Mouse (Mus musculus): ENCODE data around the gene Smad9. TPM values are rescaled to one million over a fixed set of nuclear protein-coding genes. Genes with fewer than 3 reads are reported as not detected.
"Not testable (repeated sequence)": the region's sequence is repeated elsewhere in the genome, so short reads cannot be mapped to it uniquely, and the experiment has no call there.

The Smad9 gene
- polyA plus RNA-seq, 1 experiment from 2014 or later: 1.8 TPM

- Histone ChIP-seq H3K4me2 (no peak overlapping the region), H3K9ac (no peak overlapping the region), H3K4me3 (no peak overlapping the region), H3K4me1 (peaks cover 24% of the 10 kb centered on the region), H3K27me3 (no peaks in the 10 kb centered on the region; the same call in 1 of the 2 replicates), H3K9me3 (peaks cover 3% of the 10 kb centered on the region; the same call in 1 of the 2 replicates), H3K36me3 (no peaks in the 10 kb centered on the region), H3K27ac (no peak overlapping the region)
- WGBS: 76% methylated on average over 15 of the region's 15 CpGs
- no peak for ATAC-seq (ENCODE audit: insufficient number of reproducible peaks, insufficient read depth, low FRiP score, low TSS enrichment, low read depth)
These were observed 5.1 kb downstream of the Smad9 start for GRCm38 (mm10) chr3:54760321-54761115.

DNA sequence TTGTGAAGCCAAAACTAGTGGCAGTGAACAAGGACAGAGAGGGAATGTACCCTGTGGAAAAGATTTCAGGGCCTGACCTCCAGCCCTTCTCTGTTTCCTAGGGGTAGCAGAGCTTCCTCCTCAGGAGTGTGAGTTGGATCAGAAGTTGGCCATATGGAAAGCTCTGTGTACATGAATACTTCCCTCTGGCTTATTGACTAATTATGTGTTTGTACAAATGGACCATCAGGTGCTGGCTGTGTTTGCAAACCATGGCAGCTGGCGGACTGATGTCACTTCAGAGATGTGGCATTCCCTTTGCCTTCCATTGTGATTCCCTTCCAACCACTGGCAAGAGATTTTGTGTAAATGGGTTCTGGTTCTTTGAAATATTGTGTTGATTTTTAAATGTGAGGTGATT is 5.9 kb downstream of the Smad9 start:
- Histone ChIP-seq H3K27ac (no peak overlapping the region), H3K4me3 (no peak overlapping the region), H3K4me1 (peaks cover 18% of the 10 kb centered on the region), H3K9ac (no peak overlapping the region), H3K4me2 (no peak overlapping the region), H3K36me3 (no peaks in the 10 kb centered on the region), H3K9me3 (peaks cover 3% of the 10 kb centered on the region; the same call in 1 of the 2 replicates), H3K27me3 (no peaks in the 10 kb centered on the region)
- WGBS: 82% methylated on average over 1 of the region's 1 CpGs
- no peak for ATAC-seq (ENCODE audit: insufficient number of reproducible peaks, insufficient read depth, low FRiP score, low TSS enrichment, low read depth)

DNA sequence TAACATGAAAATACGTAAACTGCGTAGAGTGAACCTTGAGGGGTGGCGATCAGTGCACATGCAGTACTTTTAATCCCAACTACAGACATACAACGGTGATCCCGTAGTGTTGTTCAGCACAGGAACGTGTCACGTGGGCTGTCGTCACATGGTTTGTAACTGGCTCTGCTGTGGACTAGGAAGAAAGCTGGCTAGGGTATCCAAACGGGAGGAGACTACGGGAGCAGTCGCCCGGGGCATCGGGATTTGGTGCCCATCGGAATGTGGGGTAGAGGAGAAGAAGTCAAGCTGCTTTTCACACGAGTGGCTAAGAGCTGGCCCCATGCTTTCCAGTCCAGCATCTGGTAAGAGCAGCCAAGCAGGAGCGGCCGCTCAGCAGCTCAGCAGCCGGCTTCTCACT is 9.0 kb downstream of the Smad9 start:
- Histone ChIP-seq H3K4me1 (no peaks in the 10 kb centered on the region), H3K9ac (no peak overlapping the region), H3K27ac (no peak overlapping the region), H3K27me3 (no peaks in the 10 kb centered on the region), H3K36me3 (no peaks in the 10 kb centered on the region), H3K4me3 (peak overlapping the region; percentile 23; the same call in 1 of the 2 replicates), H3K9me3 (peaks cover 3% of the 10 kb centered on the region; the same call in 1 of the 2 replicates), H3K4me2 (peak overlapping the region; percentile 38)
- no peak for ATAC-seq (ENCODE audit: insufficient number of reproducible peaks, insufficient read depth, low FRiP score, low TSS enrichment, low read depth)
- WGBS: 67% methylated on average over 18 of the region's 18 CpGs

DNA sequence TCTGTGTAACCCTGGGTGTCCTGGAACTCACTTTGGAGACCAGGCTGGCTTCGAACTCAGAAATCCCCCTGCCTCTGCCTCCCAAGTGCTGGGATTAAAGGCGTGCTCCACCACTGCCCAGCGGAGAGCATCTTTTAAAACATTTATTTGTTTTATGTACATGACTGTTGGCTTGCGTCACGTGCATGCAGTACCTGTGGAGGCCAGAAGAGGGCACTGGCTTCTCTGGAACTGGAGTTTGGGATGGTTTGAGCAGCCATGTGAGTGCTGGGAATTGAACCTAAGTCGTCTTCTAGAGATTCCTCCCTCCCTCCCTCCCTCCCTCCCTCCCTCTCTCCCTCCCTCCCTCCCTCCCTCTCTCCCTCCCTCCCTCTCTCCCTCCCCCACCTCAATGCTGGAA is 10.1 kb downstream of the Smad9 start:
- H3K4me3 ChIP-seq; H3K27me3 ChIP-seq; H3K4me1 ChIP-seq; ATAC-seq (ENCODE audit: insufficient number of reproducible peaks, insufficient read depth, low FRiP score, low TSS enrichment, low read depth); H3K4me2 ChIP-seq; H3K9ac ChIP-seq; H3K9me3 ChIP-seq; H3K27ac ChIP-seq; H3K36me3 ChIP-seq: not testable (repeated sequence)
- WGBS: 89% methylated on average over 6 of the region's 6 CpGs

- no peaks in the 10 kb centered on the region for H3K36me3 ChIP-seq
- no peaks in the 10 kb centered on the region for H3K4me1 ChIP-seq
- no peak overlapping the region for H3K9ac ChIP-seq
- WGBS: 59% methylated on average over 14 of the region's 14 CpGs
- peaks cover 3% of the 10 kb centered on the region; the same call in 1 of the 2 replicates for H3K9me3 ChIP-seq
- H3K27me3 ChIP-seq: no peaks in the 10 kb centered on the region
- H3K27ac ChIP-seq: no peak overlapping the region; the same call in 1 of the 2 replicates
- H3K4me3 ChIP-seq: no peak overlapping the region
- ATAC-seq (ENCODE audit: insufficient number of reproducible peaks, insufficient read depth, low FRiP score, low TSS enrichment, low read depth): no peak
- H3K4me2 ChIP-seq: no peak overlapping the region
These were observed 10.7 kb downstream of the Smad9 start for GRCm38 (mm10) chr3:54766034-54766433.

- ATAC-seq (ENCODE audit: insufficient number of reproducible peaks, insufficient read depth, low FRiP score, low TSS enrichment, low read depth): no peak
These were observed 11.4 kb downstream of the Smad9 start for GRCm38 (mm10) chr3:54766811-54767210.

DNA sequence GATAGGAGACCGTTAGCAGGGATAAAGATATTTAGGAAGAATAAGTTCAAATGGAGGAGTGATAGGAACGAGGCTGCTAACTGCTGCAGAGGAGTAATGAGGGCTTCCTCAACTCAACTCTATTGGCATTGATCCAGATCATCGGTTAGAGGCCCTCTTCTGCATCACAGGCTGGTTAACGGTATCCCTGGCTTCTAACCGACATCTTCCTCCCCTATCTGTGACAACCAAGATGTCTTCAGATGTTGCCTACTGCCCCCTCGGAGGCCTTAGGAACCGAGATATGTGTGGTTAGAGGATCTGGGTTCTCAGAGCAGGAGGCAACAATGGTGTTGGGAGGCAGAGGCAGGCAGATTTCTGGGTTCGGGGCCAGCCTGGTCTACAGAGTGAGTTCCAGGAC is 13.2 kb downstream of the Smad9 start:
- Histone ChIP-seq H3K9me3 (0 out of 2 replicates have a peak, but pooled peaks cover 5% of the 10 kb centered on the region), H3K4me2 (no peak overlapping the region), H3K27me3 (no peaks in the 10 kb centered on the region), H3K9ac (no peak overlapping the region), H3K36me3 (no peaks in the 10 kb centered on the region), H3K4me1 (no peaks in the 10 kb centered on the region), H3K4me3 (no peak overlapping the region), H3K27ac (no peak overlapping the region)
- no peak for ATAC-seq (ENCODE audit: insufficient number of reproducible peaks, insufficient read depth, low FRiP score, low TSS enrichment, low read depth)
- WGBS: 88% methylated on average over 8 of the region's 8 CpGs

More at GRCm38 (mm10) chr3:54766811-54767210, 11.4 kb downstream of the Smad9 start:
- Histone ChIP-seq H3K9me3 (peaks cover 3% of the 10 kb centered on the region; the same call in 1 of the 2 replicates), H3K4me3 (no peak overlapping the region), H3K27me3 (no peaks in the 10 kb centered on the region), H3K27ac (no peak overlapping the region), H3K4me2 (no peak overlapping the region), H3K9ac (no peak overlapping the region), H3K36me3 (no peaks in the 10 kb centered on the region), H3K4me1 (no peaks in the 10 kb centered on the region)
- WGBS: 87% methylated on average over 5 of the region's 5 CpGs

GRCm38 (mm10) chr3:54769349-54770275 is 14.2 kb downstream of the Smad9 start:
- Histone ChIP-seq H3K27ac (no peak overlapping the region), H3K9ac (no peak overlapping the region), H3K27me3 (no peaks in the 10 kb centered on the region), H3K4me2 (no peak overlapping the region), H3K36me3 (no peaks in the 10 kb centered on the region), H3K9me3 (0 out of 2 replicates have a peak, but pooled peaks cover 7% of the 10 kb centered on the region), H3K4me3 (no peak overlapping the region), H3K4me1 (no peaks in the 10 kb centered on the region)
- WGBS: 76% methylated on average over 17 of the region's 17 CpGs
- ATAC-seq (ENCODE audit: insufficient number of reproducible peaks, insufficient read depth, low FRiP score, low TSS enrichment, low read depth): no peak

DNA sequence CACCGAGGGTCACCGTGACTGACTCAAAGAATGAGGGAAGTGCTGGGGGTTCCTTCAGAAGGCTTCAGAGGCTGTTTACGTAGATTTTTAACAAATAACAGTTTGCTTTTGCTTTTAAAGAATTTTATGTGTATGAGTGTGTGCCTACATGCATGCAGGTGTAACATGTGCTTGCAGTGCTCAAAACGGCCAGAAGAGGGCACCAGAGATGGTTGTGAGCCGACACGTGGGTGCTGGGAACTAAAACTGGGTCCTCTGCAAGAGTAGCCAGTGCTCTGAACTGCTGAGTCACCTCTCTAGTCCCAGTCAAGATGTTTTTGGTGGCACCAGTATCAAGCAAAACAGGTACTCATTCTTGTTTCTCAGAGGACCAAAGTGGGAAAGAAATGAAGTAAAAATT is 18.2 kb downstream of the Smad9 start:
- H3K4me3 ChIP-seq: no peak overlapping the region
- WGBS: 84% methylated on average over 6 of the region's 6 CpGs
- H3K27me3 ChIP-seq: no peaks in the 10 kb centered on the region
- H3K4me2 ChIP-seq: no peak overlapping the region
- ATAC-seq (ENCODE audit: insufficient number of reproducible peaks, insufficient read depth, low FRiP score, low TSS enrichment, low read depth): no peak
- H3K9ac ChIP-seq: no peak overlapping the region
- no peaks in the 10 kb centered on the region for H3K4me1 ChIP-seq
- H3K27ac ChIP-seq: no peak overlapping the region
- H3K36me3 ChIP-seq: no peaks in the 10 kb centered on the region
- H3K9me3 ChIP-seq: 0 out of 2 replicates have a peak, but pooled peaks cover 7% of the 10 kb centered on the region

DNA sequence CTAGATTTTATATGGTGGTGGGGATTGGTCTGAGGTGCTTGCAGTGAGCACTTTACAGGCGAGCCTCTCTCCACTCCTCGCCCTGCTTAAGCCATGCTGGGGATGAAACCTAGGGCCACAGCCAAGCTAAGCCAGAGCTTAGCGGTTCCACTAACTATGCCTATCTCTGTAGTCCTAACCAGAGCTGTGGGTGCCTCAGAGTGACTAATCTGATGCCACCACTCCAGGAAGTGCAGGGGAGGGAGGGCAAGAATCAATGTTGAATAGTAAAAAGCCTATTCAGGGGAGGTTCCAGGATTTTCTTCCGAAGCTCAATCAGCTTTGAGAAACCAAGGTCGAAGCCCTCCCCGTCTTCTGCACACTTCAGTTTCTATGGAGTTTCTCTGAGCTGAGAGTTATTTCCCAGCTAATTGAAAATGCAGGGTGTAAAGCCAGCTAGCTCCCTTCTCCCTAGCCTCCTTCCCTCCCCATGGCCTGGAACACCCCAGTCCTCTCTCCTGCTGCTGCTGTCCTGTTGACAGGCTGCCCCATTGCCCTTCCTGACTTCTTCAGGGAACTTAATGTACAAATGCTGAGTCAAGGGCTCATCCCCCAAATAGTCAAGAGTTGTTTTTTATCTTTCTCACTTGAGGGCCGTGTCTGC is 20.7 kb downstream of the Smad9 start:
- no peak overlapping the region for H3K4me3 ChIP-seq
- no peak overlapping the region for H3K27ac ChIP-seq
- no peaks in the 10 kb centered on the region for H3K36me3 ChIP-seq
- H3K27me3 ChIP-seq: no peaks in the 10 kb centered on the region
- H3K9ac ChIP-seq: no peak overlapping the region
- H3K4me1 ChIP-seq: no peaks in the 10 kb centered on the region
- WGBS: 74% methylated on average over 7 of the region's 7 CpGs
- H3K9me3 ChIP-seq: 0 out of 2 replicates have a peak, but pooled peaks cover 7% of the 10 kb centered on the region
- ATAC-seq (ENCODE audit: insufficient number of reproducible peaks, insufficient read depth, low FRiP score, low TSS enrichment, low read depth): no peak
- no peak overlapping the region for H3K4me2 ChIP-seq

- 79% methylated on average over 2 of the region's 2 CpGs for WGBS
- H3K9ac ChIP-seq: no peak overlapping the region
These were observed 35.2 kb downstream of the Smad9 start for GRCm38 (mm10) chr3:54790601-54791000.

More at GRCm38 (mm10) chr3:54790601-54791000, 35.2 kb downstream of the Smad9 start:
- Histone ChIP-seq H3K4me3 (no peak overlapping the region), H3K36me3 (peaks cover 39% of the 10 kb centered on the region), H3K4me2 (no peak overlapping the region), H3K27ac (no peak overlapping the region), H3K9me3 (no peaks in the 10 kb centered on the region), H3K27me3 (no peaks in the 10 kb centered on the region), H3K4me1 (no peaks in the 10 kb centered on the region)
- no peak for ATAC-seq (ENCODE audit: insufficient number of reproducible peaks, insufficient read depth, low FRiP score, low TSS enrichment, low read depth)
